Mouse (Mus musculus) heart, postnatal 0 days (tissue): ENCODE measurements around the gene Zfp385b. TPM values are rescaled to one million over a fixed set of nuclear protein-coding genes. Genes with fewer than 3 reads are reported as not detected.

ENCODE experiments used
- ATAC-seq: fragments of 200-750 bp; cut with Nextera tagmentation; 2 replicates; pipeline ENCODE4 v1.8.0; 2017; ENCODE audit warnings: low read depth, moderate number of reproducible peaks, moderate library complexity; ENCODE audit not compliant: insufficient read depth
- DNase-seq: peaks from one replicate; pipeline ENCODE4 v3.0.0-alpha.2; 2016; ENCODE audit warnings: low spot score
- H3K27ac ChIP-seq: fragments of 300-500 bp; sonication (generic); 2 replicates; pipeline ENCODE4 v1.5.1; 2014; ENCODE audit warnings: low read depth, mild to moderate bottlenecking
- H3K27me3 ChIP-seq: fragments of 300-500 bp; sonication (generic); 2 replicates; pipeline ENCODE4 v1.6.1; 2014; ENCODE audit warnings: low read length, mixed read lengths; ENCODE audit not compliant: control insufficient read depth, insufficient read depth
- H3K36me3 ChIP-seq: fragments of 300-500 bp; sonication (generic); replicated peaks from 2 replicates; pipeline ENCODE4 v1.6.1; 2014; ENCODE audit warnings: low read length, mixed read lengths; ENCODE audit not compliant: control insufficient read depth, insufficient read depth
- H3K4me1 ChIP-seq: fragments of 300-500 bp; sonication (generic); 2 replicates; pipeline ENCODE4 v1.6.1; 2014; ENCODE audit warnings: antibody characterized with exemption; ENCODE audit not compliant: control insufficient read depth, insufficient read depth
- H3K4me2 ChIP-seq: fragments of 300-500 bp; sonication (generic); 2 replicates; pipeline ENCODE4 v1.6.1; 2014; ENCODE audit warnings: low read depth, mild to moderate bottlenecking, low read length, moderate library complexity
- H3K4me3 ChIP-seq: fragments of 300-500 bp; sonication (generic); 2 replicates; pipeline ENCODE4 v1.5.1; 2014; ENCODE audit warnings: low read depth, low read length
- H3K9ac ChIP-seq: fragments of 300-500 bp; sonication (generic); replicated peaks from 2 replicates; pipeline ENCODE4 v1.6.1; 2014; ENCODE audit warnings: low read depth, low read length, mixed read lengths
- H3K9me3 ChIP-seq: fragments of 300-500 bp; sonication (generic); replicated peaks from 2 replicates; pipeline ENCODE4 v1.6.1; 2016; ENCODE audit warnings: low read length; ENCODE audit not compliant: control insufficient read depth
- CTCF ChIP-seq: IDR thresholded peaks from 2 replicates; pipeline ENCODE4 v1.5.1; 2016; ENCODE audit warnings: antibody characterized with exemption, control low read depth, low read depth
- EP300 ChIP-seq: IDR thresholded peaks from 2 replicates; pipeline ENCODE4 v1.6.1; 2016; ENCODE audit warnings: antibody characterized with exemption, low read depth
- WGBS: fragments of 180-500 bp; shearing (Covaris S2); extraction: QIAGEN DNeasy Blood & Tissue Kit; methylation state at CpG from one replicate; pipeline ENCODE4 v1.1.7; 2014; 5-methylcytosine and 5-hydroxymethylcytosine counted together
- polyA plus RNA-seq: library from polyadenylated mRNA; unstranded; fragments of >200 nt; fragmentation: Nextera tagmentation; extraction: Ambion mirVana; gene quantifications from 2 replicates; pipeline ENCODE4 v1.2.1, GENCODE M21; 2015
- total RNA-seq: library from RNA; depleted of rRNA; stranded (reverse); fragments of >200 nt; gene quantifications from 2 replicates; pipeline ENCODE4 v1.2.3, GENCODE M21; 2014; ENCODE audit warnings: low replicate concordance

The Zfp385b gene
- total and polyA plus RNA-seq, 2 experiments from 2014 or later = 1.8 to 4.2 TPM

GRCm38 (mm10) chr2:77631606-77632005 is 187.8 kb downstream of the Zfp385b start:
- Histone ChIP-seq H3K36me3 (no peaks in the 10 kb centered on the region), H3K27ac (no peak overlapping the region), H3K4me3 (no peak overlapping the region), H3K9me3 (no peaks in the 10 kb centered on the region), H3K4me1 (no peaks in the 10 kb centered on the region), H3K27me3 (no peaks in the 10 kb centered on the region), H3K4me2 (no peak overlapping the region), H3K9ac (no peak overlapping the region)
- TF ChIP-seq CTCF = no peak
- TF ChIP-seq EP300 = no peak
- no peak for DNase-seq
- WGBS = 44% methylated on average over 3 of the region's 3 CpGs
- ATAC-seq = no peak

GRCm38 (mm10) chr2:77627622-77628231 is 191.7 kb downstream of the Zfp385b start:
- Histone ChIP-seq H3K4me1 (no peaks in the 10 kb centered on the region), H3K4me3 (no peak overlapping the region), H3K4me2 (no peak overlapping the region), H3K9ac (no peak overlapping the region), H3K36me3 (no peaks in the 10 kb centered on the region), H3K27ac (no peak overlapping the region), H3K27me3 (no peaks in the 10 kb centered on the region), H3K9me3 (no peaks in the 10 kb centered on the region)
- TF ChIP-seq CTCF = no peak
- no peak for TF ChIP-seq EP300
- ATAC-seq (no peak), DNase-seq (no peak)
- 71% methylated on average over 3 of the region's 3 CpGs for WGBS

- H3K9ac ChIP-seq = no peak overlapping the region
- H3K36me3 ChIP-seq = no peaks in the 10 kb centered on the region
- 91% methylated on average over 4 of the region's 4 CpGs for WGBS
- no peaks in the 10 kb centered on the region for H3K4me1 ChIP-seq
- H3K27me3 ChIP-seq = no peaks in the 10 kb centered on the region
- TF ChIP-seq CTCF (no peak), EP300 (no peak)
- ATAC-seq = no peak
- no peak overlapping the region for H3K27ac ChIP-seq
- no peak overlapping the region for H3K4me2 ChIP-seq
- H3K9me3 ChIP-seq = no peaks in the 10 kb centered on the region
- no peak overlapping the region for H3K4me3 ChIP-seq
- DNase-seq = no peak
These were observed 200.8 kb downstream of the Zfp385b start for GRCm38 (mm10) chr2:77618686-77619085.

- Histone ChIP-seq H3K27ac (no peak overlapping the region), H3K36me3 (no peaks in the 10 kb centered on the region), H3K4me2 (no peak overlapping the region), H3K4me3 (no peak overlapping the region), H3K27me3 (no peaks in the 10 kb centered on the region), H3K9ac (no peak overlapping the region), H3K9me3 (no peaks in the 10 kb centered on the region), H3K4me1 (peaks cover 8% of the 10 kb centered on the region)
- no peak for DNase-seq
- no peak for ATAC-seq
- no peak for TF ChIP-seq CTCF
- no peak for TF ChIP-seq EP300
- 77% methylated on average over 7 of the region's 7 CpGs for WGBS
These were observed 209.0 kb downstream of the Zfp385b start for GRCm38 (mm10) chr2:77610303-77610991.

GRCm38 (mm10) chr2:77609452-77609851 is 210.0 kb downstream of the Zfp385b start:
- Histone ChIP-seq H3K4me2 (no peak overlapping the region), H3K9me3 (no peaks in the 10 kb centered on the region), H3K4me1 (peaks cover 8% of the 10 kb centered on the region), H3K27me3 (no peaks in the 10 kb centered on the region), H3K4me3 (no peak overlapping the region), H3K9ac (no peak overlapping the region), H3K27ac (no peak overlapping the region), H3K36me3 (no peaks in the 10 kb centered on the region)
- 75% methylated on average over 5 of the region's 5 CpGs for WGBS
- TF ChIP-seq CTCF (no peak), EP300 (no peak)
- ATAC-seq (no peak), DNase-seq (no peak)

GRCm38 (mm10) chr2:77608666-77609065 is 210.8 kb downstream of the Zfp385b start:
- ATAC-seq (peak; percentile 39; the same call in 1 of the 2 replicates), DNase-seq (peak; percentile 22)
- Histone ChIP-seq H3K27me3 (no peaks in the 10 kb centered on the region), H3K9me3 (no peaks in the 10 kb centered on the region), H3K4me3 (no peak overlapping the region), H3K36me3 (no peaks in the 10 kb centered on the region), H3K4me2 (no peak overlapping the region), H3K4me1 (peaks cover 8% of the 10 kb centered on the region), H3K9ac (no peak overlapping the region), H3K27ac (no peak overlapping the region)
- 30% methylated on average over 4 of the region's 4 CpGs for whole genome bisulfite sequencing
- no peak for TF ChIP-seq CTCF
- TF ChIP-seq EP300 = no peak
